Mouse (Mus musculus) spleen, adult 18-20 months (tissue): Measurements from ENCODE around the gene Ptrh2.
A peak's percentile ranks its signal among the peaks of the same experiment; 100 is the strongest.

Experiments
- DNase-seq, 2 experiments: peaks; one replicate each; pipeline ENCODE4 v3.0.0; 2022; ENCODE audit warnings: mixed read lengths in 2 of 2

Ptrh2 gene

GRCm38 (mm10) chr11:86671041-86671675 is 12.6 kb upstream of the Ptrh2 start:
- no peak for DNase-seq

- DNase-seq: no peak
Observed at GRCm38 (mm10) chr11:86672772-86673171, 11.0 kb upstream of the Ptrh2 start.

DNA sequence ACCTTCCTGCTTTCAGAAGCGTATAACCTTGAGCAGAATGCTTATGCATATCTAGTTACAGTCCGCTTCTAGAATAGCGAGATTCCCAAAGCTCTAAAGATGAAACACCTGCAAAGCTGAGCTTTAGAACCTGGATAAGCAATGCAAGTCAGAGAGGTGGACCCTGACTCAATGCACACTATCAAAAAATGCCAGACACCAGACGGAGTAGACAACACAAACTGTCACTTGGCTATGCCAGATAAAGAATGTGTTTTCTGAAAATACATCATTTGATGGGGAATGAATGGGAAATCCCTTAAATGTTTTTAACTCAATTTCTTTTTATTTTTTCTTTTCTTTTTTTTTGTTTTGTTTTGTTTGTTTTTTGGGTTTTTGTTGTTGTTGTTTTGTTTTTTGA is 8.3 kb upstream of the Ptrh2 start:
- no peak for DNase-seq

- DNase-seq: no peak
Observed at GRCm38 (mm10) chr11:86678957-86679356, 4.8 kb upstream of the Ptrh2 start.

DNA sequence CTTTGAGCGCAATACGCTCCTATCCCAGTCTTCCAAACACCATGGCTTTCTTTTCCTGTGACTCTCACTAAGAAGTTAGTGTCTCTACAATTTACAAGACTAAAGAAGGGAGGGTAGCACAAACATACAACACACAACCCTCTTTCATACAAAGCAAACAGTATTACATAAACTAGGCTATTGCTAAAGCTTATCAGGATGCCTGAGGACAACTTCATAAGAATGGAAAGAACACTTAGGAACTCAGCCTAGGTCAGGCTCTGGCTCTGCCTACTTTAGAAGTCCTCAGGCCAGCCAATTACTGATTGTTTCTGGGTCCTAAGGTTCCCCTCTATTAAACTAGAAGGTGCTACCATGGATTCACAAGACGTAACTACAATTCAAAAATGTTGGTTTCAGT is 3.1 kb upstream of the Ptrh2 start:
- no peak for DNase-seq

GRCm38 (mm10) chr11:86681423-86681822 is 2.4 kb upstream of the Ptrh2 start:
- DNase-seq: no peak

GRCm38 (mm10) chr11:86682861-86683260 is 924 bp upstream of the Ptrh2 start:
- DNase-seq: no peak

GRCm38 (mm10) chr11:86684126-86685012 is 584 bp downstream of the Ptrh2 start:
- DNase-seq: no peak

GRCm38 (mm10) chr11:86685366-86685765 is 1.6 kb downstream of the Ptrh2 start:
- DNase-seq: no peak

DNA sequence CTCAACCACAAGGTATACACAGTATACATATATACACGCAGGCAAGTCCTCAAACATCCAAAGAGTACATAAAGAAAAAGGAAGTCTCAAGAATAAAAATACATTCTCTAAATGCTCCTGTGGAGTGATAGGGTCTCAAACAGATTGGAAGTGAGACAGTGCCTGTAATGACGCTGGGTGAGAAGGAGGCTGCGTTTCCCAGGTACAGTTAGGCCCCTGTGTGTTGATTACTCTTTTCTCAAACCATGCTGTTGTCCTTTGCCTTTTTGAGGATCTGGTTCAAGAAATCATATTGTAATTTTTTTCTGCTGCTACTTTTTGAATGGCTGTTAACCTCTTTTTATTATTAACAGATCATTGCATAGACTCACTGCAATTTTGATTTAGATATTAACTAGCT is 6.6 kb downstream of the Ptrh2 start:
- no peak for DNase-seq

GRCm38 (mm10) chr11:86691482-86691881 is 7.7 kb downstream of the Ptrh2 start:
- no peak for DNase-seq

DNA sequence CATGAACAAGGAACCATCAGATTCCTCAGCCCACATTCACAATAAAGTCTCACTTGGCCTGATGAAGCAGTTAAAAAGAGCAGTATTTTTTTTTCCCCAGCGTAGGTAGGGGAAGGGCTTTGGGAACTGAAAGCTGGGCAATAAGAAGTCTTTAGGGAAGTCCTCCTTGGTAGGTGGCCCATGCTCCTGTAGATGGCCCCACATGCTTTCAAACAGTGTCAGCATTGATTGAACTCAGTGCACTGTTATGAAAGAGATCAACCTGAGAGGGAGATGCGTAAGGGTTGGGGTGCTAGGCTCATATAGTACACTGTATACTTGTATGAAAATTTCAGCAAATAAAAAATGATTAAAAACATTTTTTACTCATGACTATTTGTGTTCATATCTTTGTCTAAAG is 8.2 kb downstream of the Ptrh2 start:
- no peak for DNase-seq

DNA sequence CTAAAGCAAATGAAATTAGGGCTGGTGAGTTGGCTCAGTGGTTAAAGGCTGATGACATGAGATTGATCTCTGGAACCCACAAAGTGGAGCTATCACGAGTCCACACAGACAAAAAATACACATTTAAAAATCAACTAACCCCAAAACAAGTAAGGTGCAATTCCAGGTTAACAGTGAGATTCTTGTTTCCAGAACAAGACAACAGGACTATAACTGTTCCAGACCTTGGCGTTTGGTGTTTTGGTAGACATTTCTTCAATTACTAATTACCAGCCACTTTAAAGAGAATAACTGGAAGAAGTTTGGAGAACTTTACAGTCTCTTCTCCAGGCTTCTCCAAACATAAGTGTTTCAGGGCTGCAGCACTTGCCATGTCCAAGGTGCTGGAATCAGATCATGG is 8.8 kb downstream of the Ptrh2 start:
- DNase-seq: no peak

- no peak for DNase-seq
Observed at GRCm38 (mm10) chr11:86695461-86695860, 11.7 kb downstream of the Ptrh2 start.

DNA sequence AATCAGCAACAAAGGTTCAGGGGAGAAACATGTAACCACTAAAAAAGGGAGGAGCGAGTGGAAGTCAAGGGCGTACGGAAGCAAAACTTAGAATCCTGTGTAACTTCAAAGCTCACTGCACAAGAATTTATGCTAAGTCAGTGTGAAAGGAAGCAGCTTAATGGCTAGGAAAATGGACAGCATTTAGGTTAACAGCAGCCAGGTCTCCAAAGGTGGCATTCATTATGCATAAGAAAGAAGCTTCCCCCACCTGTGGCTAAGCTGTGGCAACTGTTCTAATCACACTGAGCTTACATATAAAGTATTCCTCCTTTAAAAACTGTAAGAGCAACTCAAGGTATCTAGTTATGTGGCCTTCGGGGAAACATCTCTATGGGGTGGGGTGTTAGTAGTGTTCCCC is 17.4 kb downstream of the Ptrh2 start:
- DNase-seq: no peak

- DNase-seq: no peak
Observed at GRCm38 (mm10) chr11:86714606-86715005, 30.8 kb downstream of the Ptrh2 start.

DNA sequence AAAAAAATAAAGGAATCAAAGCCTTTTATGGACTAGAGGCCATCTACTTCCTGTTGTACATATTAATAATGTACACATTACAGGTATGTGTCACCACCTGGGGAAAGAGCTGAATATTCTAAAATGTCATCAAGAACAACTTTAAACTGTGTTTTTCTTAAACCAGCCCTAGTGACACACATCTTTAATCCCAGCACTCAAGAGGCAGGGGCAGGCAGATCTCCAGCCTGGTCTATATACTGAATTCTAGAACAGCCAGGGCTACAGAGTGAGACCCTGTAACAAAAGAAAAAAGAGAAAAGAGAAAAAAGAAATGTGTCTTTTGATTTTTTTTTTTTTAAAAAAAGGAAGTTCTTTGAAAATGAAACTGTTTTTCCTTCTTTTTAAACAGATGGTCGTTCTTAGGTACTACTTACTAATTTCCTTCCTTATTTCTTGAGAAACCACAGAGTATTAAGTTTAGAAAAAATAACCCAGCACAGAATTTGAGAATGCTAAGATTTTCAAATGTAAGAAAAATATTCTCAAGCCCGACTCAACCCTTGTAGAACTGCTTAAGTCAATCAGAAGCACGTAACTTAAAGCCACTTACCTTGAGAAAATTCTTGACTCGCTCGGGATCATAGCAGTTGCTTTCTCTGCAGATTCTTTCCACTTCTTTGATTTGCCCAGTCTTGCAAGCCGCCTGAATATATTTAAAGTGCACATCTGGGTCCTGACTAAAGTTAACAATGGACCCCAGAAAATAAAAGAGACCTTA is 33.7 kb downstream of the Ptrh2 start:
- DNase-seq: peak in 1 of 2 experiments; percentile 30

- DNase-seq: no peak
Observed at GRCm38 (mm10) chr11:86718369-86718768, 34.6 kb downstream of the Ptrh2 start.

DNA sequence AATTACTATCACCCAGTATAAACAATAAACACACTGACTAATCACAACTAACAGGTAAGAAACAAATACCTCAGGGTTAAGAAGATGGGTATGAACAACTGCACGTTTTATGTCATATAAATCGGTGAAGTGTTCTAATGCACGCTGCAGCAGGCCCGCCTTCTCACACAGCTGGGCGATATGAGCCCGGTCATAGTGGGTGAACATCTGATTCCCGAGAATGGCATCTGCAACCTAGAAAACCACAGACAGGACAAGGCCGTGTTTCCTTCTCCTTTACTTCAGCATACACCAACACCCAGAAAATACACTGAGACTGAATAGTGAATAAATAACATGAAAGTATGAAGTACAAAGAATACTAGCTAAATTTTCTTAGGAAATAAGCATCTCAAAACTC is 35.6 kb downstream of the Ptrh2 start:
- DNase-seq: peak; percentile 16 to 25

DNA sequence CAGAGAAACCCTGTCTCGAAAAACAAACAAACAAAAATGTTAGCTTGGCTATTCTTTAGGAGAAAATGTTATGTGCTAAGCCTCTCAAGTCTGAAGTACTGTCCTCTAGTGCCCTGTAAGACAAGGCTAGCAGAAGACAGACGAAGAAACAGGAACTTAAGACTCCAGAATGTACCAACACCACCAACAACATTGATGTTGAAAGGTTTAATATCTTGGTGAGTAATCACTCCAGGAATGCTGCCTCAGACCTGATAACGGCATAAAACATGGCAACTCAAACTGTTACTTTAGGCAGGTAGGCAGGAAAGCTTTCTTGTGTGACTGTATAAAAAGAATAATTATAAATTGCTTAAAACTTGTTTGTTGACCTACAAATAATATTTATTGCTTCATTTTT is 40.2 kb downstream of the Ptrh2 start:
- DNase-seq: no peak

GRCm38 (mm10) chr11:86724982-86725381 is 41.2 kb downstream of the Ptrh2 start:
- DNase-seq: no peak

DNA sequence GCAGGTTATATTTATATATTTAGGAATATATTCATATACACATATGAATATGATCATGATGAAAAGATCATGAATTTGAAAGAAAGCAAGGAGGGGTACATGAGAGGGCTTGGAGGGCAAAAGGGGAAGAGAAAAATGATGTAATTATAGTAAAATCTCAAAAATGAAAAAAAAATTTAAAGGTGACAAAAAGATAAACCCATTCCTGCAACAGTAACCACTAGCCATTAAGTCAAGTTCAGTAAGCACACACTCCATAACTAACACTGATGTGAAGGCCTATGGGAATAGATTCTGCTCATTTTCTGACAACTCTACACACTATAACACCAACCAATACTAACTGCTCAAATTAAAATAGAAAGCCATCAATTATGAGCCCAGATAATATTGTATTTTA is 41.8 kb downstream of the Ptrh2 start:
- DNase-seq: no peak

DNA sequence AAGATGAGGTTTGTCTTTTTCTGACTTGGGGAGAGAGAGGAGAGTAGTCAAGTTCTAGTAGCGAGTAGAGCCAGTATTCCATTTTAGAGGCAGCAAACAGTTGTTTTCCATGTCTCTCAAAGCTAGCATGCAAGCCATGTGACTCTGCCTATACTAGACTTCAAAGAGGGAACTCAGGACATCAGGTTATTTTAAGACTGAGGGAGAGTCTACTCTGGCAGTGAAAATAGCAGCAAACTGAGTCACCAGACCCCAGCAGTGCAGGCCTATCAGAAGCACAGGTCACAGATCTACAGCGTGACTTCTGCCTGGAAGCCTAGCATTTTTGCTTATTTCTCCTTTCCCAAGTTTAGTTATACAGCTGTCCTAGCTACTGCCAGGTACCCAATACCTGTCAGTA is 47.7 kb downstream of the Ptrh2 start:
- DNase-seq: no peak
